Mouse (Mus musculus) myocyte (in vitro differentiated cells): ENCODE data around the gene Mrpl52.

ENCODE experiments used
- CEBPB ChIP-seq: IDR thresholded peaks from 2 replicates; pipeline ENCODE4 v1.6.1; 2011; ENCODE audit warnings: mild to moderate bottlenecking, moderate library complexity; ENCODE audit not compliant: poor library complexity, insufficient read depth, severe bottlenecking
- E2F4 ChIP-seq: IDR thresholded peaks from one replicate; pipeline ENCODE4 v1.6.1; 2011; ENCODE audit warnings: mild to moderate bottlenecking, control low read depth, moderate library complexity; ENCODE audit not compliant: insufficient read depth
- MAX ChIP-seq: IDR thresholded peaks from one replicate; pipeline ENCODE4 v1.6.1; 2011; ENCODE audit warnings: low read depth, mild to moderate bottlenecking, control low read depth
- MYOG ChIP-seq, 3 experiments: IDR thresholded peaks; one replicate each; pipeline ENCODE4 v1.6.1; 2011; ENCODE audit warnings: control low read depth in 2 of 3, low read depth in 2 of 3, mild to moderate bottlenecking in 2 of 3; ENCODE audit not compliant: insufficient read length in 2 of 3, control insufficient read depth in 1 of 3, insufficient read depth in 1 of 3
- POLR2A ChIP-seq: IDR thresholded peaks from one replicate; pipeline ENCODE4 v1.6.1; 2011; ENCODE audit warnings: low read depth, mild to moderate bottlenecking, control low read depth, moderate library complexity; ENCODE audit not compliant: insufficient read length
- POLR2AphosphoS2 ChIP-seq: IDR thresholded peaks from one replicate; pipeline ENCODE4 v1.6.1; 2011; ENCODE audit warnings: low read depth, control low read depth; ENCODE audit not compliant: insufficient read length
- REST ChIP-seq: IDR thresholded peaks from one replicate; pipeline ENCODE4 v1.6.1; 2011; ENCODE audit warnings: mild to moderate bottlenecking, control low read depth, moderate library complexity; ENCODE audit not compliant: insufficient read depth, insufficient read length
- SRF ChIP-seq: IDR thresholded peaks from one replicate; pipeline ENCODE4 v1.6.1; 2011; ENCODE audit warnings: low read depth; ENCODE audit not compliant: control insufficient read depth, insufficient read length
- TCF12 ChIP-seq: IDR thresholded peaks from one replicate; pipeline ENCODE4 v1.6.1; 2011; ENCODE audit warnings: mild to moderate bottlenecking, control low read depth; ENCODE audit not compliant: poor library complexity, insufficient read depth, severe bottlenecking
- USF1 ChIP-seq: IDR thresholded peaks from one replicate; pipeline ENCODE4 v1.6.1; 2011; ENCODE audit warnings: low read depth, mild to moderate bottlenecking, control low read depth, moderate library complexity

GRCm38 (mm10) chr14:54394309-54394708 is 32.4 kb upstream of the Mrpl52 start:
- TF ChIP-seq MYOG (IDR thresholded peaks at IDR 0.05; ENCODE audit: control insufficient read depth in 1 of 3, insufficient read depth in 1 of 3, insufficient read length in 2 of 3, low read depth in 2 of 3) (no peak), USF1 (no peak), POLR2A (no peak), MAX (no peak), CEBPB (no peak), POLR2AphosphoS2 (no peak), E2F4 (no peak), SRF (no peak), TCF12 (no peak), REST (no peak)
